Mouse (Mus musculus): ENCODE results near the gene Pnck. TPM values are rescaled to one million over a fixed set of nuclear protein-coding genes. Genes with fewer than 3 reads are reported as not detected.
A peak's percentile ranks its signal among the peaks of the same experiment; 100 is the strongest.

Pnck gene
- total and polyA plus RNA-seq, 3 experiments, result 0.11 TPM; not detected in 2

- TF ChIP-seq RAD21 (IDR thresholded peaks at IDR 0.05; ENCODE audit: low read depth, low read length), result peak; percentile 43
- peak; percentile 60 for TF ChIP-seq GATA1 (IDR thresholded peaks at IDR 0.05; ENCODE audit: low read depth, low read length)
- TF ChIP-seq SMC3 (IDR thresholded peaks at IDR 0.05; ENCODE audit: low read depth, low read length), result peak; percentile 58
- TF ChIP-seq POLR2AphosphoS2 (IDR thresholded peaks at IDR 0.05; ENCODE audit: low read length), result no peak
- TF ChIP-seq CTCF (IDR thresholded peaks at IDR 0.05 in 2 of 3, conservative IDR thresholded peaks at IDR 0.05 in 1 of 3; ENCODE audit: control insufficient read depth in 1 of 3, insufficient read depth in 1 of 3, low read depth in 2 of 3, low read length in 3 of 3, poor library complexity in 1 of 3, severe bottlenecking in 1 of 3), result peak in 1 of 3 experiments; percentile 57; a peak in 3 of 6 replicates
- no peak for TF ChIP-seq POLR2AphosphoS5 (IDR thresholded peaks at IDR 0.05; ENCODE audit: borderline replicate concordance, low read depth, low read length)
- Histone ChIP-seq H3K9ac (ENCODE audit: control insufficient read depth, low read depth, low read length, poor library complexity, severe bottlenecking) (no peak overlapping the region), H3K9me3 (replicated peaks; ENCODE audit: insufficient read depth, low read length) (no peaks in the 10 kb centered on the region), H3K36me3 (ENCODE audit: control insufficient read depth in 1 of 2, insufficient read depth in 2 of 2, low read length in 2 of 2) (no peaks in the 10 kb centered on the region), H3K4me1 (ENCODE audit: control insufficient read depth in 1 of 2, insufficient read depth in 2 of 2, low read length in 2 of 2) (peaks cover 0 to 2% of the 10 kb centered on the region in 2 experiments; a peak in 1 of 4 replicates), H3K27me3 (ENCODE audit: control insufficient read depth in 1 of 2, insufficient read depth in 2 of 2, low read length in 2 of 2) (no peaks in the 10 kb centered on the region), H3K27ac (ENCODE audit: control insufficient read depth, low read depth, low read length) (no peak overlapping the region), H3K79me2 (ENCODE audit: control insufficient read depth, insufficient read depth, low read length, poor library complexity) (no peaks in the 10 kb centered on the region), H3K4me3 (ENCODE audit: control insufficient read depth in 1 of 2, insufficient read depth in 1 of 2, low read depth in 2 of 2, low read length in 2 of 2) (no peak overlapping the region)
- DNase-seq (ENCODE audit: low read depth, low spot score), result peak; percentile 43
Measured at GRCm38 (mm10) chrX:73663143-73663542, 3.2 kb upstream of the Pnck start.

GRCm38 (mm10) chrX:73660284-73660665 is 358 bp upstream of the Pnck start:
- no peaks in the 10 kb centered on the region for H3K36me3 ChIP-seq (ENCODE audit: control insufficient read depth in 1 of 2, insufficient read depth in 2 of 2, low read length in 2 of 2)
- H3K27ac ChIP-seq (ENCODE audit: control insufficient read depth, low read depth, low read length), result no peak overlapping the region
- no peak overlapping the region for H3K9ac ChIP-seq (ENCODE audit: control insufficient read depth, low read depth, low read length, poor library complexity, severe bottlenecking)
- DNase-seq (ENCODE audit: low read depth, low spot score), result no peak
- H3K79me2 ChIP-seq (ENCODE audit: control insufficient read depth, insufficient read depth, low read length, poor library complexity), result no peaks in the 10 kb centered on the region
- no peak overlapping the region for H3K4me3 ChIP-seq (ENCODE audit: control insufficient read depth in 1 of 2, insufficient read depth in 1 of 2, low read depth in 2 of 2, low read length in 2 of 2)
- peaks cover 0 to 11% of the 10 kb centered on the region in 2 experiments; a peak in 1 of 4 replicates for H3K4me1 ChIP-seq (ENCODE audit: control insufficient read depth in 1 of 2, insufficient read depth in 2 of 2, low read length in 2 of 2)
- no peaks in the 10 kb centered on the region for H3K27me3 ChIP-seq (ENCODE audit: control insufficient read depth in 1 of 2, insufficient read depth in 2 of 2, low read length in 2 of 2)
- no peaks in the 10 kb centered on the region for H3K9me3 ChIP-seq (replicated peaks; ENCODE audit: insufficient read depth, low read length)
- TF ChIP-seq KAT2A (conservative IDR thresholded peaks at IDR 0.05; ENCODE audit: low read depth, low read length), result no peak
- no peak for TF ChIP-seq SIN3A (IDR thresholded peaks at IDR 0.05; ENCODE audit: low read length)
- no peak for TF ChIP-seq TAL1 (IDR thresholded peaks at IDR 0.05; ENCODE audit: low read length)
- TF ChIP-seq RCOR1 (IDR thresholded peaks at IDR 0.05; ENCODE audit: low read depth, low read length), result no peak
- TF ChIP-seq GABPA (IDR thresholded peaks at IDR 0.05; ENCODE audit: low read depth, low read length), result no peak
- TF ChIP-seq ZC3H11A (IDR thresholded peaks at IDR 0.05; ENCODE audit: low read depth, low read length), result no peak
- TF ChIP-seq NELFE (IDR thresholded peaks at IDR 0.05; ENCODE audit: low read depth, low read length), result no peak
- no peak for TF ChIP-seq MXI1 (IDR thresholded peaks at IDR 0.05; ENCODE audit: low read depth, low read length)
- no peak for TF ChIP-seq TBP (IDR thresholded peaks at IDR 0.05; ENCODE audit: low read depth, low read length)
- no peak for TF ChIP-seq ZNF384 (IDR thresholded peaks at IDR 0.05; ENCODE audit: low read depth, low read length)
- no peak for TF ChIP-seq BHLHE40 (IDR thresholded peaks at IDR 0.05; ENCODE audit: borderline replicate concordance, low read depth, low read length)
- no peak for TF ChIP-seq UBTF (IDR thresholded peaks at IDR 0.05; ENCODE audit: borderline replicate concordance, insufficient read depth, low read depth, low read length)
- no peak for TF ChIP-seq ETS1 (IDR thresholded peaks at IDR 0.05; ENCODE audit: low read depth, low read length)
- TF ChIP-seq MAZ (IDR thresholded peaks at IDR 0.05; ENCODE audit: low read depth, low read length), result no peak

Data from MEL (cell line).